Mouse (Mus musculus): ENCODE results near the gene Ipo9.
A peak's percentile ranks its signal among the peaks of the same experiment; 100 is the strongest.

The Ipo9 gene

DNA sequence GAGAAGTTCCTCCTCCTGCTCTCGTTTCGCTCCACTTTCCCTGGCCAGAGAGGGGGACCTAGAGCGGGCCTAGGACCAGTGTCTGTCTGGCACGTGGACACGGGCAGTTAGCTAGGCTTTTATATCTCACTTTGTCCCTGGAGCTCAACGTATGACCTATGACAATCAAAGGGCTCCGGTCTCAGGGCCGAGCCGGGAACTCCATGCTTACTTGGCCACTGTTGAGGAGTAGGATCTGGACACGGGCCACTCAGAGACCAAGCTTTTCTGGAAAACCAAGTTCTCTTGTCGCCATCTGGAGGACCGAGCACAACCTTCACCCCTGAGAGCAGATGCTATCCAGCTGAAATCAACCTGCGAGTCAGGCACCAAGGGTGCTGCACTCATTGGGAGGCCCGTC is 61.3 kb downstream of the Ipo9 start:
- peak in 1 of 2 experiments; percentile 53 for DNase-seq (ENCODE audit: low spot score in 2 of 2)

DNA sequence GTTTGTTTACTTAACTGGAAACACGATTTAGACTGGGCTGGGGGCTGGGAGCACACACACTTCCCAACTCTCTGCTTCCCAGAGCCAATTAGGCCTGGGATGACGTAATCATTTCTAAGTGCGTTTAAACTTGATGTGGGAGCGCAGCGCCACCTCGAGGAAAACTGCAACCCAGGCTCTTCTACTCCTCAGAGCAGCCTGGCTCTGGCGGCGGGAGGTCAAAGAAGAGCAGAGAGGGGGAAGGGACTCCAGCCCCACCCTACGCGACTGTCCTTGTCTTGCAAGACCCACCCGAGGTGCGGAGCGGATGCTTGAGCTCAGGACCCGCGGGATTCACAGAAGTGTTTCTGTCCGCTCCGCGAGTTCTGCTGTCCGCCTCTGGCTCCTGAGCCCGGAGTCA is 62.1 kb downstream of the Ipo9 start:
- peak; percentile 81 to 86 for DNase-seq (ENCODE audit: low spot score in 2 of 2)

DNA sequence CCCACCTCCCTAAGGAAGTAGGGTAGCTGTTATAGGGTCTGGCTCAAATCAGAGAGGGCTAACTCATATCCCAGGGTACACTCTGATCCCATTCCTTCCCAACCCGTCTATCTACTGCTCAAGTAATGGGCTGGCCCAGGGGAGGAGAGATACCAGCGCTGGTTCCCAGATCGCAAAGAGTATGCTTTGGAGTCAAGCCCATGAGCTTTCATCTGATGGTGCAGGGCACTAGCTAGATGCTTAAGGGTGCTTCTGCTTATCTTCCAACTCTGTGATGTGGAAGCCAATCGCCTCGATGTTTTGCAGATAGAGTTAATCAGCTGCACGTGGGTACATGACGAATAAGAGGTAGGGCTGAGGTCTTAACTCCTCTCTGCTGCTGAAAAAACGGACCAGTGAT is 62.7 kb downstream of the Ipo9 start:
- DNase-seq (ENCODE audit: low spot score in 2 of 2): no peak

DNA sequence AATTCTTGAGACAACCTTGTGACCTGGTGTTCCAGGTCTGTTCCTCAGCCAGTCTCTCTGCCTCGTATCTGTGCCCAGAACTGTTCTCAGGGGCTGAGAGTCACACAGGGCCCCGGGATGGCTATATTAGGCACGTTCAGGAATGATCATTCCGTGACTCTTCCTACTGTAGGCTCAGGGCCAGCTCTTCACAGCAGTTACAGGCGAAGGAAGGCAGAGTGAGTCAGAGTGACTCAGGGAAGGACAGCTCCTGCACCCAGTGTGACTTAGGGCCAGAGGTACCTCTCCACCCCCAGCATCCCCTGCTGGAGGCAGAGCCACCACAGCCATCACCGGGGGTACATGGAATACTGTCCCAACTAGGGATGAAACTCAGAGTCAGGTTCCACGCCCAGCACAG is 63.3 kb downstream of the Ipo9 start:
- DNase-seq (ENCODE audit: low spot score in 2 of 2): no peak

DNA sequence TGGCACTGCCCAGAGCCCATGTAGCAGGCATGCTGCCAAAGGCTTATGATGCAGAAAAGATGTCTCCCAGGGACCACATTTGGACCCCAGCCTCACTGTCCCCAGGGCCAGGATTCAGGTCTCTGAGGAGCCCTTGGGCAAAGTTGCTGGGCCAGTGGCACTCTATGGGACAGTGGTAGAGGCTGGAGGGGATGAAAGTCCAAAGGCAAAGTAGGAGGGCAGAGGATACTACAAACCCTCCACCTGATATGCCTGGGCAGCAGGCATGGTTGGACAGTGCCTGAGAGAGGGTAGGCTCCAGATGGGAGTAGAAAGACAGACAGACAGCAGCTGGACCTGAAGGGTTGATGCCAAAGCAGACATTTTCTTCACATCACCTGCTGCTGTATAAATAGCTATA is 63.9 kb downstream of the Ipo9 start:
- no peak for DNase-seq (ENCODE audit: low spot score in 2 of 2)

DNA sequence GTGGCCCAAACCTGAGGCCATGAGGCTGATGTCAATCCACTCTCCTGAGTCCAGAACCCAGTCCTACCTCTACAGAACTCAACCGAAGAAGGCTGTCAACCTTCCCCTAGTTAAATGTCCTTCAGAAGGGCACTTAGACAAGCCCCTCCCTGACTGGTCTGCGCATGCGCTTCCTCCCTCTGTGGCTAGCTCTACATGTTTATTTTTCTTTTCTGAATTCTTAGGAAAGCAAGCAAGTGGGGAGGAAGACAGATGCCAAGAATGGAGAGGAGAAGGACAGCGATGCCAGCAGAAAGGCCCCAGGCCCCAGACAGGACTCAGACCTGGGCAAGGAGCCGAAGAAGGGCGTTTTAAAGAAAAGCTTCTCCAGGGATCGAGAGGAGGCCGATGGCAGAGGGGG is 66.9 kb downstream of the Ipo9 start:
- no peak for DNase-seq (ENCODE audit: low spot score in 2 of 2)

DNA sequence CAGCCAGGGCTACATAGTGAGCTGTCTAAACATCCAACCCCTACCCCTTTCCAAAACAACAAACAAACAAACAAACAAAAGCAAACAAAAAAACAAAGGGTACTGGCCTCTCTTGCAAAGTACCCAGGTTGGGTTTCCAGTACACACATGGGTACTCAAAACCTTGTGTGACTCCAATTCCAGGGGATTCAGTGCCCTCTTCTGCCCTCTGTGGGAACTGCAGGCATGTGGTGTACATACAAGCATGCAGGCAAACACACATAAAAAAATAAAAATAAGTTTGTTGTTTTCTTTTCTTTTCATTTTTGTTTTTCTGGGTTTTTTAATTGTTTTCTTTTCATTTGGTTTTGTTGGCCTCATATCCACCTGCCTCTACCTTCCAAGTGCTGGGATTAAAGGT is 68.2 kb downstream of the Ipo9 start:
- DNase-seq (ENCODE audit: low spot score in 2 of 2): no peak

DNA sequence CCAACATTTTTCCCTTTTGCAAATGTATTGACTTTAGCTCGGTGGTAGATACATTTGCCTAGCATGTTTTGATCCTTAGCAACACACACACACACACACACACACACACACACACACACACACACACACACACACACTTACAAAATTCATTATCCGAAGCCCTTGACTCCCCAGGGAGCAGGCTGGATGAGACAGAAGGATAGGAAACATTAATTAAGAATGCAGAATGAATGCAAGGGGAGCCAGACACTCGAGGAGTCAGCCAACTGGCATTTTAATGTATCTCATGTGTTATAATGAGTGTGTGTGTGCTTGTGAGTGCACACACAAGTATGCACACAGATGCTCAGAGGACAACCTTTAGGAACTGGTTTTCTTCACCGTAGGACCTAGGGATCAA is 68.8 kb downstream of the Ipo9 start:
- no peak for DNase-seq (ENCODE audit: low spot score in 2 of 2)

DNA sequence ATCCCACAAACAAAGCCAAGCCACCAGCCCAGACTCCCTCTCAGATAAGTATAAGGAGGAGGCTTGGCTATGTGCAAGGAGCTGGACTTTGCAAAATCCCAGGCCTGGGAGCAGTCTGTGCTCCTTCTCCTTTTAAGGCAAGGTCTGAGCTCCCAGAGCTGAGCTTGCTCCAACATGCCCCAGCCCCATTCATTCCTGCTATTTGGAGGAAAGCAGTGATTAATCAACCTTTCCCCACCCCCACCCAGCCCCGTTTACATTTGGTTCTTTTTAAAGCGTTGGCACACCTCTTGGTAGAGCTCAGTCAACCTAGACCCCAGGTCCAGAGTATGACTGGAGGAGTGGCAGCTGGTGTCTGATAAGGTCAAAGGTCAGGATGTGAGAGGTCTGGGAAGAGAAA is 71.2 kb downstream of the Ipo9 start:
- no peak for DNase-seq (ENCODE audit: low spot score in 2 of 2)

DNA sequence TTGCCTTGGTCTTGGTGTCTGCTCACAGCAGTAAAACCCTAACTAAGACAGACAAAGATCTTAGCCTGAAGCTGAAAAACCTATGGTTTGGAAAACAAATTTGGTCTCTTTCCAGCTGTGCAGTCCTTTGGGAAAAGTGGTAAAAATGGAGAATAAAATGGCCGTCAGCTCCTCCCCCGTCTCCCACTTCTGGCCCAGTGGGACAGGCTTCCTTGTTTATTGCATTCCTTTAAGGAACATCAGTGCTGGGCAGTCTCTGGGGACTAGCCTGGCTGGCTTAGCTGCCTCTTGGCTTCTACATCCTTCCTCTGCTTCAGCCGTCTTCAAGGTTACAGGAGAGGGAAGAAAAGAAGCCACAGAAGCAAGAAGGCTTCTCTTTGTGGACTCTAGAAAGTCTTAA is 78.3 kb downstream of the Ipo9 start:
- no peak for DNase-seq (ENCODE audit: low spot score in 2 of 2)

DNA sequence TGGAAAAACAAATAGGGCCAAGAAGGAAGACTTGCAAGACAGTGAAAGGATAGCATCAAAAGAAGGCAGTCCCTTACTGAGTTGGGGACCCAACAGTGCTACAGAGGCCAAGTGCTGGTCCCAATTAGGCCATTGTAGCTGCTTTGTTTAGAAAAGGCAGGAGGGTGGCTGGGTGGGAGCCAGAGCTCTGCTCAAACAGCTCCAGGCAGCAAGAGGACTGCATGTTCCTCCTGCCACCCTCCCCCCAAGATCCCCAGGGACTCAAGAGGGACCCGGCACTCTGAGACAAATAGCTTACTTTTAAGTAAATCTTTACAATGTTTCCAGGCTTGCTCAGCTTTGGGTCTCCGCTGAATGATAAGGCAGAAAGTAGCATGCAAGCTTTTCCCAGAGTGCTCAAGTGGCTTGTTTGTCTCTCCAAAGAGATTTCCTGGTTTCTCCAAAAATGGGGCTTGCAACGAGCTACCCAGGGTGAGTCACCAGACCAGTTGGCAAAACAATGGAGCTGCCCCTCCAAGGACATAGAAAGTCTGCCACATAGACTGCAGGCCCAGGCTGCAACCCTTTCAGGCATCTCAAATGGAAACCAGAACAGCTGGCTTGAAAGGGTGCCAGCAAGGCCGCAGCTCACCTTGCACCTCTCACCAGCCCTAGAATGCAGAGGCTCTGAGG is 82.7 kb downstream of the Ipo9 start:
- peak in 1 of 2 experiments; percentile 67 for DNase-seq (ENCODE audit: low spot score in 2 of 2)

DNA sequence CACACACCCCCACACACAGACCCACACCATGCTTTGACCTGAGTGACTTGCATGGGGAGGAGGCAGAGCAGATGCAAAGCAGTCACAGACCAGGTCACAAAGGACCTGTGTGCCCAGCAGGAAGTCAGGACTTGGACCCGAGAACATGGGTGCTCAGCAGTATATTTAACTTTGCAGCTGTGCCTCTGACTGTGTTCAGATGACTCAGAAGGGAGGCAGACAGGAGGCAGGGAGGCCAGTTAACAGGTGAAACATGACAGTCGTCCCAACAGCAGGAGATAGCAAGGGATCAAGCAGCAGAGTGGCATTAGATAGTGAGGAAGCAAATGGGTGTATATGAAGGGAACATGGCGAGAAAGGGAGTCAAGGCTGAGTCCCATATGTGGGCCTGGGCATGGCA is 83.4 kb downstream of the Ipo9 start:
- DNase-seq (ENCODE audit: low spot score in 2 of 2): no peak

DNA sequence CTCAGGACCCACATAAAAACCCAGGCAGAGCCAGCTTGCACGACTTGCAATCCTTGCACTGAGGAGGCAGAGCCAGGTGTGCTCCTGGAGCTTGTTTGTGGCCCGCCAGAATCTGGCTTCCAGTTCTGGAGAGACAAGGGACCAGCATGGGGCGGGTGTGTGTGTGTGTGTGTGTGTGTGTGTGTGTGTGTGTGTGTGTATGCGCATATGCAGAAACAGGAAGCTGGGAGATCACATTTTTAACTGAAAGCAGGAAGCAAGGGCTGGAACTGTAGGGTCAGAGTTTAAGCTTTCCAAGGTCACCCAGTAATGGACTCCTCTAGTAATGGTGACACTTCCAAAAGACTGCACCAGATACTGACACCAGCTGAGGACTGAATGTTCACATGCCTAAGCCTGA is 86.3 kb downstream of the Ipo9 start:
- no peak for DNase-seq (ENCODE audit: low spot score in 2 of 2)

DNA sequence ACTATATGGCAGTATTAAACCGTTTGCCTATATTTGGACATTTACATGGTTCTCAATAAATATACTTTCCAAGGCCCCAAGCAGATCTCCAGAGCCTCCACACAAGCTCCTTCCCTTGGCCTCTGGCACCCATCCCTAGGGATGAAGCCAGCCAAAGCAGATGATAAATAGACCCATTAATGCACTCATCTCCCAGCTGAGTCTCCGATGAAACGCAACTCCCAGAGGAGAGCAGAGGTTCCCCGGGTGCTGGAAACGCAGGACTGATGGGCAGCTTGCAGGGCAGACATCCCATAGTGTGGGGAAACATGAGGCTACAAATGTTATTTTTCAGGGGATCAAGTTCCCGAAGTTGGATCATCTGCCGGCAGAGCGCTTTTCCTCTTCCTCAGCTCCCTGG is 88.4 kb downstream of the Ipo9 start:
- DNase-seq (ENCODE audit: low spot score in 2 of 2): no peak
